Mouse (Mus musculus) kidney, postnatal 4 days (tissue): ENCODE results near the gene Nfkbie.

Experiments used
- DNase-seq, 2 experiments: peaks; one replicate each; pipeline ENCODE4 v3.0.0; 2021; ENCODE audit warnings: mixed read lengths in 2 of 2

The Nfkbie gene

DNA sequence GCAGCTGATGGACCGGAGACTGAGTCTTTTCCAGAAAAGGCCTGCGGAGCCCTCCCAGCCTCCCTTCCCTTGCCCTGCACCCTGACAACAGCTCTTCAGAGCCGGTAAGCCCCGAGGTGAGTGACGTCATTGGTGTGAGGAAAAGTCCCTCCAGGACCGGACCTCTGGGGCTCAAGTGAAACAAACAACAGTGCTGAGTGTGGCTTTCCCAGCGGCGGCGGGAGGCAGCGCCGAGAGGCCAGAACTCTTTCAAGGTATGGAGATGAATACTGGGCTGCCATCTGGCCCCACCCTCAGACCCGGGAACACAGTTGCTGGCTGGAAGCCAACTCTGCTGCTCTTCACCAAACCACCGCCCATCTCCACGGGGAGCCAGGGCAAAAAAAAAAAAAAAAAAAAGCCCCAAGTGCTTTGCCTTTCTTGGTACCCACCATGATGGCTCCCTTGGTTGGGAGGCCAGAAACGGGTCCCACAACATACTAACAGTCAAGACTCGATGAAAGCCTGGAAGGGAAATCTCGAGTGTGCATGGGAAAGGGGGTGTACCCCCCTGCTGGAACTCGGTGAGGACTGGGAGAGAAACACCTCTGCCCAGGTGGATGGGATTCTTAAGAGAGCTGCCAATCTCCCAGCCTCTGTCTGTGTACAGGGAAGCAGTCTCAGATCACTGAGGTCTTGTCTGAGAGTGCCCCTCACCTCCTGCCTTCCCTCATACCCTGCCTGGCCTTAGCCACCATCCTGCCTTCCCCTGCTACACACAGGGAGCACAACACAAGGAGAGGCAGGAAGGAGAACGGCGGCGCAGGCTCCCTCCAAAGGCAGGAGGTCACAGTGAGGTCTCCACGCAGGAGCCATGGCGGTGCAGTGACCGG is 11.3 kb upstream of the Nfkbie start:
- no peak for DNase-seq

DNA sequence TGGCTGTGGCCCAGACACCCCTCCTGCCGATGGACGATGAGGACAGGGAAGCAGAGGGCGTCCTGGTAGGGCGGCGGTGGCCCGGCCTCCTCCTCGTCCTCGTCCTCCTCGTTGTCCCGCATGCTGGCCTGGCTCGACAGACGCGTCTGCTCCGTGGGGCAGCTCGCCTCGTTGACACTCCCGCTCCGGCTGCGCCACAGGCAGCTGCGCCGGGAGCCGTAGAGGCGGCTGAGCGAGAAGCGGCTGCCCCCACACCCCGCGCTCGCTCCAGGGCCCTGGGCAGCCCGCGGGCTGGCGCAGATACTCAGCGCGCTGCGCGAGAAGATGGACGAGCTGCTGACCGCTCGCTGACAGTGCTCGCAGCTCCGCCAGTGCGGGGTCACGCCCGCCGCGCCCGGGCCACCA is 10.6 kb upstream of the Nfkbie start:
- DNase-seq = peak in 1 of 2 experiments; percentile 39

GRCm38 (mm10) chr17:45545278-45545961 is 10.1 kb upstream of the Nfkbie start:
- DNase-seq = peak in 1 of 2 experiments; percentile 46

- DNase-seq = no peak
Measured at GRCm38 (mm10) chr17:45546941-45547340, 8.6 kb upstream of the Nfkbie start.

DNA sequence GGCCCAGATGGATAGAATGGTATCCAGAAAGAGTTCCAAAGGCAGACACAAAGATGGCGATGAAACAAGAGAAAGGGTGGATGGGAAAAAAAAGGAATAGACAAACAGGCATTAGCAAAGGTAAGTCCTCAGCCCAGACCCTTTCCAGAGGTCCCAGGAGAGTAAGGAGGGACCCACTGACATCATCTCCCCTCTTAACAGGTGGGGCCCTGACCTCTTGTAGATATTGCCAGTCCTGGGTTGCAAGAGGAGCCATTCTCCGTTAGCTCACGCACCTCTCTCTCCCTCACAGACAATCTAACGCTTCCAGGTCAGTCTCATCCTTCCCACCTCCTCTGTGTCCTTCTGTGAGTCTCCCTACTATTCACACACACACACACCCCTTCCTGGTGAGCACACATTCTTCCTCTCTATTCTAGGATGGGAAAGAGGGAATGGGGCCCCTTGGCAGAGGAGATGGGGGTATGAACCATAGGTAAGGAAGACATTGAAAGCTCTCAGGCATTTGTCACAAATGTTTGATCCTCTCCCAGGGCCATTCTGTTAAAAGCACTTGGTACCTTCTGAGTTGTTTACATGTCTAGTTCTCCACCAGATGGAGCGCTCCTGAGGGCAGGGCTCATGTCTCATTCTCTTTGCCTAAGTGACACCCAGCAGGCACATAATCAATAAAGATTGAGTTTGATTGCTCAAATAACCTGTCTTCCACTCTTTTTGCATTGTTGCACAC is 7.9 kb upstream of the Nfkbie start:
- DNase-seq = no peak

DNA sequence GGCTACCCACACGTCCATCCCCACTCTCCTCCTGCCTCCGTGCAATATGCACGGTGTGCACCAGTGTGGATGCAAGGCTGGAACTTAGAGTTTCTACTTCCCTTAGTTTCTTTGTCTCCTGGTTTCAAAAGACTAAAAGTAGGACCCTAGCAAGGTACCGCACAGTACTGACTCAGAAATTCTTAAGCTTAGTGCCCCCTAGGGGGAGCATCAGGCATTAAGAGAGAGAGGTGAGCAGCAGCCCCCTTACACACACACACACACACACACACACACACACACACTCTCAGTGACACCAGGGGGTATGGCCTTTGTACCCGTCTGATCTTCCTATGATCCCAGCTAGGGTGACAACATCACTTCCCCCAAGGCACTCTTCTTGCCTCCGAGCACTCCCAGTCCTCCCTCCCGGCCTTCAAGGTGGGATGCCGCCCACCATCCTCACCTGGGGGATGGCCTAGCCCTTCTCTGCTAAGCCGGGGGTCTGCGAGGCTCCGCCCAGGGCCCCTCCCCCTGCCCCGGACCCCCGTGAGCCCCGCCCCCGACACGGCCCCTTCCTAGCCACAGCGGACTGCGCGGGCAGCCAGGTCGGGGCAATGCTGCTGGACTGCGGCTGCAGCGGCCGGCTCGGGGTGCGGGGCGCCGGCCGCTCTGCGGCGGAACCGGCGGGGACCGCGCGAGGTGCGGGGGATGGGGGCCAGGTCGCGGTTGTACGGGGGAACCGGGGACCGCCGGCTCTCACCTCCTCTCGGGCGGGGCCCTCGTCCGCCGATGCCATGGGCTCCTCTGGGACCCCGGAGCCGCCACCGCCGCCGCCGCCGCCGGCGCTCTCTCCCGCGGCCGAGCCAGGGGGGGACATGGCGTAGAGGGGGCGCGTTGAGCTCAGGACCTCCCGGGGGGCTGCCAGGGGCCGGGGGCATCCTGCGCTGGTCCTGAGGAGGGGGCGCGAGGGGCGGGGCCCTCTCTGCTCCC is 6.7 kb upstream of the Nfkbie start:
- DNase-seq = peak; percentile 41 to 59

GRCm38 (mm10) chr17:45549617-45550181 is 5.8 kb upstream of the Nfkbie start, which contains the start of gene Tmem151b:
Gene Tmem151b (minus strand): TSS chr17:45549677.
- peak; percentile 70 to 74 for DNase-seq

DNA sequence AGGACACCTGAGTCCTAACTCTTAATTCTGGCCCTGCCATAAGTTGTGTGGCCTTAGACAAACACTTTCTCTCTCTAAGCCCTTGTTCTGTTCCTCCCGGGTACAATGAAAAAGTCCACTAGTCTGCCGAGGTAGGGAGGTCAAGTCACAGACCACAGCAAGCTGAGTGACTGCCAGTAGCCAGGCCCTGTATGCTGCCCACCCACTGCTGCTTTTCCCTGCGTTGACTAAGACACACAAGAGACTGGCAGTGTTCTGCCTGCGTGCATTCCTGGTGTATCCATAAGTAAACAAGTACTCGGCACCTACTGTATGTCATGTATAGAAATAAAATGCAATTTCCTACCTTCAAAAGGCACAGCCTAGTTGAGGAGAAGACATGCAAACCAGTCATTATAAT is 5.2 kb upstream of the Nfkbie start:
- DNase-seq = no peak

GRCm38 (mm10) chr17:45551249-45551796 is 4.2 kb upstream of the Nfkbie start:
- no peak for DNase-seq

GRCm38 (mm10) chr17:45551816-45552451 is 3.6 kb upstream of the Nfkbie start:
- DNase-seq = peak; percentile 86 to 87

GRCm38 (mm10) chr17:45553065-45553464 is 2.4 kb upstream of the Nfkbie start:
- DNase-seq = no peak

GRCm38 (mm10) chr17:45554420-45554819 is 1.1 kb upstream of the Nfkbie start:
- DNase-seq = no peak

DNA sequence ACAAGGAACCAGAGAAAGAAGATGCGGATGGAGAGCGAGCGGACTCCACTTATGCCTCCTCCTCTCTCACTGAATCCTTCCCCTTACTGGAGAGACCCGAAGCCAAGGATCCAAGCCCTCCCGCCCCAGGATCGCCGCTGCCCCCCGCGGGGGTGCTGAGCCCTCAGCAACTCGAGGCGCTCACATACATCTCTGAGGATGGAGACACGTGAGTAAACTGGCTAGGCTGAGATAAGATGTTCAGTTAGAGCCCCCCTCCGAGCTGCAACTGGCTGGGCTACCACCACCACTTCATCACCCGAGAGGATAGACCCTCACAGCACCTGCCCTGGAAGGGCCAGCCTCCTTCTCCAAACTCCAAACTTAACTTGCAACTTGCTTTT is 595 bp downstream of the Nfkbie start:
- DNase-seq = no peak

DNA sequence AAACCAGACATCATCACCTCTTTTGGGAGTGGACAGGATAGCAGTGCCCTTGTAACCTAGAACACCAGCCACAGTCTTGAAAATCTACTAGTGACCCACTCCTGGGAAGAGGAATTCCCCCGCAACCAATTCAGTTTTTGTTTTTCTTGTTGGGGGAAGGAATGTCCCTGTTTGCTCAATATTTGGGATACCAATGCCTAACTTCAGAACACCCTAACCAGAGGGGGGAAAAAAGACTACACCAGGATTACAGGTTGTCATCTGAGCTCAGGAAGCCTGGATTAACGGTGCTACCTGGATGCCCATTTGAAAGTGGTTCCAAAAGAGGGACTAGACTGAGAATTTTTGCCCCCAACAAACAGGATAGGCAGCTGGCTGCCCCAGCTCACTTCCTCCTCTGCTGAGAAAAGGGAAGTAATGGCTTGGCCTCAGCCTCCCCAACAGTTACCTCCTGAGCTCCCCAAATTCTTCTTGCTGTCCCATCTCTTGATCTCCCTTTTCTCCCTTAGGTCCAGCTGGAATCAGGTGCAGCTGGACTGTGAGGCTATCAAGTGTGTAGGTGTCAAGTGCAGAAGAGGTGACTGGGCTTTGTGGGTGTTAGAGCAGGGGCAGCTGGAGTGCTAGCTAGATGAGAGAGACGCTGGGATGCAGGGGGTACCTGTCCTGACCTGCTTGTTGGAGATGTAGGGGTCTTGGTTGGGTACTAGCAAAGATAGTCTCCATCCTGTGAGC is 1.2 kb downstream of the Nfkbie start:
- peak in 1 of 2 experiments; percentile 3 for DNase-seq

GRCm38 (mm10) chr17:45557246-45557824 is 1.8 kb downstream of the Nfkbie start:
- peak in 1 of 2 experiments; percentile 27 for DNase-seq

DNA sequence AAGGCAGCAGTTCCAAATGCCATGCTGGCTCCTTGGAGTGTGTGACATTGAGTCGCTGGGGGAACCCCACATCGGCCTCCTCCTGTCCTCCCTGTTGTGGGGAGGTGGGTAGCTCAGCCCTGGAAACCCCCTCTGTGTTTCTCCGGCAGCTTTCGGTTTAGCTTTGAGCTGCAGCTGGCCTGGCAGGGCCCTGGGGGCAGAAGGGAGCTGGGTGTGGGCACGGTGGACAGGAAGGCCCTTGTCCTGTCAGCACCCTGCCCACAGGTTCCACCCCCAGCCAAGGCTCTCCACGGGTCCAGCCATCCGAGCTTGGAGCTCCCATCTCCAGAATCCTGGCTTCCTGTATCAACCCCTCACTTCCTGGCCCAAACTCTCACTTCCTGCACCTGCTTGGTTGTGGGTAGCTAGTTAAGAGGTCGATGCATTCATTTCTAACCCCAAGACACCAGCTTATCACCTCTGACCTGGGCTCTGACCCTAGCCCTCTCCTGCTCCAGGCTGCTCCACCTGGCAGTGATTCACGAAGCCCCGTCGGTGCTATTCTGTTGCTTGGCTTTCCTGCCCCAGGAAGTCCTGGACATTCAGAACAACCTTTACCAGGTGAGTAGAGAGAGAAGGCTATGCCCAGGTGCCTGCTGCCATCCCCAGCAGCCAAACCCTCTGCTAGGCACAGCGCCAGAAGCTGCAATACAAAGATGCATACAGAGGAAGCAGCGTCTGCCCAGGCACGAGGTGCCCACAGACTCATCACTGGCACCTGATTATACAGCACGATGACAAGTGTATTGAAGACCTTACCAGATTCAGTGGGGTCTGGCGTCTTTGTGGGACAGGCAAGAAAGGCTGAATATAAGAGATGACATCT is 2.7 kb downstream of the Nfkbie start:
- DNase-seq = peak in 1 of 2 experiments; percentile 10

DNA sequence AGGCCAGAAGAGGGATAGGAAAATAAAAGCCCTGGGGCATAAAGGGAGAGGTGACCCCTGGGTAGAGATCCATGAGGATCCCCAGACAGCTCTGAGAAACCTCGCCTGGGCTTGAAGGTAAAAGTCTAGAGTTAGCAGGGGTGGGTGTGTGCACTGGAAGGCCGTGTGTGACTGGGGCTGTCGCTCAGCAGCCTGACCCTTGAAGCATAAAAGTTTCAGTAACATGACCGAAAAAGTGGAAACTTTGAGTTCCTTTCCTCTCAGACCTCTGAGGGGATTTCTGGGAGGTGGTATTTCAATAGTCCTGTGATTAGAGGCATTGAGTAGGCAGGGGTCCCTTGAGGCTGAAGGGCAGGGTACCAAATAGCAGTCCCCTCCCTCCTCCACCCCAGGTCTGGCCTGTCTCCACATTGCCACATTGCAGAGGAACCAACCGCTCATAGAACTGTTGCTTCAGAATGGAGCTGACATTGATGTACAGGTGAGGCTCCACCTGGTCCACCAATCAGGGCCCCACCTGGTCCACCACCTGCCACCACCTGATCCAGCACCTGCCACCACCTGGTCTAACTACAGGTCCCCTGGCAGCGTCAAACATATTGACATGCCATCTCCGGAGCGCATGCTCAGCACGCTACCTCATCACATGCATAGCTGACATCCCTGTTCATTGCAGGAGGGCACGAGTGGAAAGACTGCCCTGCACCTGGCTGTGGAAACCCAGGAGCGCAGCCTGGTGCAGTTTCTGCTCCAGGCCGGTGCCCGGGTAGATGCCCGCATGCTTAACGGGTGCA is 4.4 kb downstream of the Nfkbie start:
- DNase-seq = no peak

GRCm38 (mm10) chr17:45563216-45563615 is 7.7 kb downstream of the Nfkbie start:
- DNase-seq = no peak
